In the genomic region with DNA sequence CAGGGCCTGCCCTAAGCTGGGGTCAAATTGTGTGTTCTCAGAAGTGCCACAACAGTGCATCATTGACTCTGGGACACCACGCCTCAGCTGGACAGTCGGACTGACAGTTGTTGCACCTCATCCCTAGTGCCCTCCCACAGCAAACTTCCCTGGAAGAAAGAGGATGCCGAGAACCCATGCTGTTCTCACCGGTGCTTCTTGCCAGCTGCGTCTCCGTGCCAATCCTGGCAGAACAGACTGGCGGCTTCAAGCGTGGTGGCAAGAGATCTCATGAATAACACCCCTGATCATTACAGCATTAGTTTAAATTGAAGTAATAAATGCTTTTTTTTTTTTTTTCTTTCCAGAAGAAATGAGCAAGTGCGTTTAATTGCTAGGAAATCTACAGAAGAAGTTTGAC, we compare ENCODE assay signal across 27 mouse cellular contexts.
DNase-seq lines count a peak whose midpoint lies in the region; ATAC-seq and TF ChIP-seq lines count a peak whose summit lies in the region.
"Had no signal": no experiment of that assay in that cellular context is flagged by ENCODE, and none has a peak within 500 bp of the region (broad histone marks: within the 10 kb centered on the region; RNA-seq: fewer than 3 reads in every experiment).

No protein-coding gene starts in this region.

- WGBS in forebrain, postnatal 0 days: 36% methylated on average over 9 of the region's 9 CpGs

- no peak overlapping the region for H3K4me3 ChIP-seq in forebrain, postnatal 0 days (ENCODE audit: low read depth, low read length)
- H3K4me3 ChIP-seq: embryonic facial prominence, embryonic 13.5 days; heart, embryonic 12.5 days; hindbrain, embryonic 13.5 days; limb, embryonic 10.5 days; limb, embryonic 15.5 days; liver, embryonic 13.5 days; midbrain, embryonic 13.5 days; neural tube, embryonic 13.5 days had no signal

- no peaks in the 10 kb centered on the region for H3K36me3 ChIP-seq in forebrain, postnatal 0 days (ENCODE audit: insufficient read depth)
- H3K36me3 ChIP-seq: embryonic facial prominence, embryonic 13.5 days; heart, embryonic 12.5 days; hindbrain, embryonic 13.5 days; limb, embryonic 10.5 days; limb, embryonic 15.5 days; liver, embryonic 13.5 days; midbrain, embryonic 13.5 days; neural tube, embryonic 13.5 days had no signal

- no peak for TF ChIP-seq CTCF in forebrain, postnatal 0 days (IDR thresholded peaks at IDR 0.05; ENCODE audit: low read depth)

- H3K27me3 ChIP-seq in forebrain, postnatal 0 days (ENCODE audit: insufficient read depth, low read length): no peaks in the 10 kb centered on the region
- H3K27me3 ChIP-seq: embryonic facial prominence, embryonic 13.5 days; heart, embryonic 12.5 days; hindbrain, embryonic 13.5 days; limb, embryonic 15.5 days; liver, embryonic 13.5 days; midbrain, embryonic 13.5 days; neural tube, embryonic 13.5 days; Patski had no signal

- ATAC-seq in cerebellum, adult (ENCODE audit: insufficient number of reproducible peaks, low FRiP score, low TSS enrichment): no peak
- peak; percentile 38; the same call in 1 of the 2 replicates for ATAC-seq in forebrain, postnatal 0 days
- ATAC-seq: intestine, embryonic 16.5 days; midbrain, embryonic 13.5 days; Patski had no signal

- H3K27ac ChIP-seq in forebrain, postnatal 0 days (ENCODE audit: low read depth, low read length): no peak overlapping the region
- H3K27ac ChIP-seq: embryonic facial prominence, embryonic 13.5 days; hindbrain, embryonic 13.5 days; limb, embryonic 10.5 days; limb, embryonic 15.5 days; liver, embryonic 13.5 days; macrophage; midbrain, embryonic 13.5 days; neural tube, embryonic 13.5 days had no signal

- H3K9ac ChIP-seq in forebrain, postnatal 0 days: no peak overlapping the region
- H3K9ac ChIP-seq: embryonic facial prominence, embryonic 13.5 days; heart, embryonic 12.5 days; hindbrain, embryonic 13.5 days; limb, embryonic 15.5 days; liver, embryonic 13.5 days; midbrain, embryonic 13.5 days; neural tube, embryonic 13.5 days had no signal

- H3K9me3 ChIP-seq in forebrain, postnatal 0 days (ENCODE audit: low read length): no peaks in the 10 kb centered on the region
- H3K9me3 ChIP-seq: embryonic facial prominence, embryonic 13.5 days; heart, embryonic 12.5 days; hindbrain, embryonic 13.5 days; limb, embryonic 10.5 days; limb, embryonic 15.5 days; liver, embryonic 13.5 days; midbrain, embryonic 13.5 days; neural tube, embryonic 13.5 days had no signal

- DNase-seq in cerebellum, postnatal 25 days: peak; percentile 25 to 49
- peak; percentile 27 for DNase-seq in layer of hippocampus, adult 11-12 months (ENCODE audit: low spot score)
- no peak for DNase-seq in layer of hippocampus, adult 9-10 months (ENCODE audit: low spot score)
- DNase-seq in brain, adult 2 months (ENCODE audit: low read depth, low spot score): peak; percentile 50
- DNase-seq in forebrain, postnatal 0 days: no peak
- DNase-seq in testis, postnatal 14 days (ENCODE audit: low spot score): no peak
- DNase-seq: adrenal gland, postnatal 10 days; cerebellum, adult 8-10 months; gastrocnemius, postnatal 36 days; heart, adult 18-20 months; heart, postnatal 4 days; kidney, adult 8-10 months; kidney, postnatal 10 days; liver, embryonic 13.5 days; lung, adult 18-20 months; lung, postnatal 10 days had no signal

- no peaks in the 10 kb centered on the region for H3K4me1 ChIP-seq in forebrain, postnatal 0 days (ENCODE audit: insufficient read depth)
- H3K4me1 ChIP-seq: embryonic facial prominence, embryonic 13.5 days; heart, embryonic 12.5 days; hindbrain, embryonic 13.5 days; limb, embryonic 10.5 days; limb, embryonic 15.5 days; liver, embryonic 13.5 days; midbrain, embryonic 13.5 days; neural tube, embryonic 13.5 days had no signal

- H3K4me2 ChIP-seq in forebrain, postnatal 0 days (ENCODE audit: low read depth): no peak overlapping the region
- H3K4me2 ChIP-seq: embryonic facial prominence, embryonic 13.5 days; heart, embryonic 12.5 days; hindbrain, embryonic 13.5 days; limb, embryonic 15.5 days; liver, embryonic 13.5 days; midbrain, embryonic 13.5 days; neural tube, embryonic 13.5 days had no signal

Comparison
In these comparisons a context has a peak if more than half of its experiments do, and no peak if none do; other contexts are left out.
1. DNase-seq: peak in cerebellum, postnatal 25 days (2 of 2), layer of hippocampus, adult 11-12 months (single experiment) and brain, adult 2 months (single experiment); none in layer of hippocampus, adult 9-10 months (single experiment), forebrain, postnatal 0 days (single experiment) and testis, postnatal 14 days (single experiment).